Mouse (Mus musculus) heart, postnatal 14 days (tissue): ENCODE measurements around the gene Kctd7. TPM values are rescaled to one million over a fixed set of nuclear protein-coding genes. Genes with fewer than 3 reads are reported as not detected.

ENCODE experiments used
- DNase-seq, 2 experiments: peaks; one replicate each; pipeline ENCODE4 v3.0.0; 2021 to 2022
- intact Hi-C: fragments of 180-260 bp; cut with DNase I; formaldehyde crosslinking; loops from one replicate; pipeline ENCODE4 v1.15.1; 2025
- total RNA-seq, 2 experiments: library from RNA; stranded (reverse); gene quantifications; 2 replicates each; pipeline ENCODE4 v1.2.3; 2021

Gene Kctd7
- total RNA-seq, 2 experiments from 2014 or later = 1.6 to 3.4 TPM

- intact Hi-C loops = no loop called here
Observed at GRCm38 (mm10) chr5:130182541-130182821, 37.8 kb downstream of the Kctd7 start.

DNA sequence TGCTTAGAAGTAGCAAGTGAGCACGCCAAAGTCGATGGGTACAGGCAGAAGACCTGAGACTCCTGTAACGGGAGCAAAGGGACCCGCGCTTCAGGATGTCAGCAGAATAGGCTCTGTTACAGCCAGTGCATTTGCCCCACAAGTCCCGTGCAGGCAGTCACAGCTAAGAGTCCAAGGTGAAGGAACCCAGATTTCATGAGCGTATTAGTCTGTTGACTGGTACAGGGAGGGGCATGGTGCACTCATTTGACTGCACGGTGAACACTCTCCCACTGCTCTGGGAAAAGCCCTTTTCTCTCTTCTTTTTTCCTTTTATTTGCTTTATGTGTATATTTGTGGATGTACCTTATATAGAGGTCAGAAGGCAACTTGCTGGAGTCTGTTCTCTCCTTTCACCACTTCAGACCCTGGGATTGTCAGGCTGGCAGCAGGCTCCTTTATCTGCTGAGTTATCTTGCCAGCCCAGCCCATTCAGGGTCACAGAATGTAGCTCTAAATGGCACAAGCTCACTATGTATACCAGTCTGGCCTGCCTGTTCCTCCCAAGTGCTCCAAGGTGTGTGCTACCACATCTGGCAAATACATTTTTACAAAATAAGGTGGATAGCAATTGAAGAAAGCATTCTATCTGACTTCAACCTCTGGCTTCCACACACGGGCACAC, 39.7 kb downstream of the Kctd7 start:
- no peak for DNase-seq
- intact Hi-C loops = no loop called here

More at GRCm38 (mm10) chr5:130182541-130182821, 37.8 kb downstream of the Kctd7 start:
- DNase-seq = no peak

DNA sequence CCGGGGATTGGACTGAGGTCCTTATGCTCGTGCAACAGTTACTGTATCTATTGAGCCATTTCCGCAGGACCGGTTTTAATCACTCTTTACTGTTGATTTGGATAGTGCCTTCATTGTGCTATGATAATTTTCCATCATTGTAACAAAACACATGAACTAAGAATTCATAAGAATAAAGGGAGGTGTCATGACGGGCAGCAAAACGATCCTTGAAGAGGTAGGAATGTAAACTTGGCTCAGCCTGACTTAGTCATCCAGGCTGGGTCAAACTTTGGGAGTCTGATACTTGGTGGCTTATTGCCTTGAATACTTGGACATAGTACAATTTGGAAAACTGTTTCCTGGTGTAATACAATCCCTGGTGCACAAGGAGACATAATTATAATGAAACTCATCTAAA, 40.7 kb downstream of the Kctd7 start:
- DNase-seq = no peak
- intact Hi-C loops = no loop called here

DNA sequence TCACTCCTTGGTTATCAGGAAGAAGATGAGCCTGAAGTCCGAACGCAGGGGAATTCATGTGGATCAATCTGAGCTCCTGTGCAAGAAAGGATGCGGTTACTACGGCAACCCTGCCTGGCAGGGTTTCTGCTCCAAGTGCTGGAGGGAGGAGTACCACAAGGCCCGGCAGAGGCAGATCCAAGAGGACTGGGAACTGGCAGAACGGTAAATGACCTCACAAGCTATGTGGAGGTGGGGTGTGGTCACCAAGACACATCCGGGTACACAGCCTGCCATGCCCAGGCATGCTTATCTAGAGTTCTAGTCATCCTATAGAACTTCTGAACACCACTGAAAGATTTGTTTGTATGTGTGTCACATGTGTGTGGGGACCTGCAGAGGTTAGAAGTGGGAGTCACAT, 42.7 kb downstream of the Kctd7 start:
- DNase-seq = no peak
- intact Hi-C loops = no loop called here

DNA sequence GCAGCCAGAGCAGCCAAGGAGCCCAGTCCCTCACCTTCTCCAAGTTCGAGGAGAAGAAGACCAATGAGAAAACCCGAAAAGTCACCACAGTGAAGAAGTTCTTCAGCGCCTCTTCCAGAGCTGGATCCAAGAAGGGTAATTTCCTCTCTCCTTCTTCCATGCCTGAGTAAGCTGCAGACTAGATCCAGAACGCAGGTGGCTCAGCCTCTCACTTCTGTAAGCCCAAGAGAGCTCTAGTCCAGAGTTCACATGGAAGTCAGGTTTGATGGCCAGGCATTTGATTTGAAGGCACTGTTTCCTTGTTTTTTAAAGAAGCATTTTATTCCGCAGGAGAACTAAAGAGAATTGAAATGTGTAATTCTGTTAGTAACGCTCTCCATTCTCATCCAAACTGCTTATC, 46.2 kb downstream of the Kctd7 start:
- intact Hi-C loops = no loop called here
- no peak for DNase-seq

DNA sequence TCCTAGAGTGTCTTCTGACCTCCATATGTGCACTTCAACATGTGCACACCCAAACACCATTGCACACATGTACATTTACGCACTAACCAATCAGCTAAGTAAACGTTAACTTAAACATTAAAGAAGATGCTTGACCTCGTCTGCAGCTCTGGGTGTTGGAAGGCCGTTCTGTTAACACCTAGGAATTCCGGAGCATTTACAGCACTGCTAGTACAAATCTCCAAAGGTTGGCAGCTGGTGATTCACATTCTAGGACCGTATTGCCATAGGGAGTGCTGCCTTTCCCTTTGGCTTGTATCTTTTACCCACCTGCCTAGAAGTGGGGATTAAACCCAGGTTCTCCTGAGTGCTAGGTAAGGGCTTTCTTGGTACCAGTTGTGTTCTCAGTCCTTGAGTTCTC, 47.2 kb downstream of the Kctd7 start:
- intact Hi-C loops = no loop called here
- no peak for DNase-seq

DNA sequence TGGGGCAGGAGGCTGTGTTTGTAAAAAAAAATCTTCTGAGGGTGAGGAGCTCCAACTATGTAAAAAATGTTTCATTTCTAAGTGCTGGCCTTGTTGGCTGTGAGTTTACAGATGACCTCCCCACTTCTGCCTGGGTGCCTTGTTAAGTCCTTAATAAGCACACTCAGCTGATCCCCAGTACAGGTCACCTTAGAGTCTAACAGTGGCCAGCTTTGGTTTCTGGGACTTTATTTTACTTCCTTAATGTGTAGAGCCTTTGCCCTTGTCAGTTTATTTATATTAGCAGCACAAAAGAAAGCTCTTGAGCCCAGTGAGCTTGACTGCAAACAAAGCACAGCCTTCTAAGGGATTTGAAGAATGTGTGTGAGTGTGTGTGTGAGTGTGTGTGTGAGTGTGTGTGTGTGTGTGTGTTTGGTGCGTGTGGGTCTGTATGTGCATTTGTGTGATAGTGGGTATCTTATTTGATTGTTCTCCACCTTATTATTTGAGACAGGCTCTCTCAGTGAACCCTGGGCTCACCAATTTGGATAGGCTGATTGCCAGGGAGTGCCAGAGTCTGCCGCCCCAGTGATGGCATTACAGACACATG, 47.8 kb downstream of the Kctd7 start:
- no peak for DNase-seq
- intact Hi-C loops = no loop called here

- intact Hi-C loops = no loop called here
- no peak for DNase-seq
Observed at GRCm38 (mm10) chr5:130193760-130194159, 49.1 kb downstream of the Kctd7 start.

DNA sequence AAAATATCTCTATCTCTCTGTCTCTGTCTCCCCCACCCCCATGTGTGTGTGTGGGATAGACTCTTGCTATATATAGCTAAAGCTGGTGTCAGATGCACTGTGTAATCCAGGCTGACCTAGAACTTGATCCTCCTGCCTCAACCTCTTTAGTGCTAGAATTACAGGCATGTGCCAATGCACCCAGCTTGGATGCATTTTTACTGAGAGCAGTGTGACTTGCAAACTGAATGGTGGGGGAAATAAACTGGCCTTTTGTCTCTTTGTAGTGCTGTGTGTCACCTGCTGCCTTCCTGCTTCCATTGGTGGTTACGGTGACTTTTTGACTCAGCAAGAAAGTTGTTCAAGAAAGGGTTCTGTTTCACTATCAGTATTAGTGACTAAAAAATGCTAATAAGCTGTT, 51.6 kb downstream of the Kctd7 start:
- intact Hi-C loops = no loop called here
- no peak for DNase-seq

- intact Hi-C loops = no loop called here
- no peak for DNase-seq
Observed at GRCm38 (mm10) chr5:130197454-130197853, 52.8 kb downstream of the Kctd7 start.

DNA sequence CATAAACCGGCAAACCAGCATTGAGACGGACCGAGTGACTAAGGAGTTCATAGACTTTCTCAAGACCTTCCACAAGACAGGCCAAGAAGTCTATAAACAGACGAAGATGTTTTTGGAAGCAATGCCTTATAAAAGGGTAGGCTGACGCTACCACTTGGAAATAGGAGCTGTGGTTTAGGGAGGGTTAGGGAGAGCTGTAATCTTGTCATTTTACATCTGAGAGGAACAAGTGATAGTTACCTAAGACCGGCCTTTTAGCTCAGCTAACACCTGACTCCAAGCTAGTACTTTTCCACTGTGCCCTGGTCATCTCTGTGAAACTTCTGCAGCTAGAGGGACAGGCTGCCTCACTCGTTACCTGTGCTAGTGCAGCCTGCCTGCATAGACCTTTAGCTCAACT, 53.3 kb downstream of the Kctd7 start:
- no peak for DNase-seq
- intact Hi-C loops = no loop called here

GRCm38 (mm10) chr5:130200233-130201029, 55.8 kb downstream of the Kctd7 start:
- no peak for DNase-seq
- intact Hi-C loops = no loop called here

DNA sequence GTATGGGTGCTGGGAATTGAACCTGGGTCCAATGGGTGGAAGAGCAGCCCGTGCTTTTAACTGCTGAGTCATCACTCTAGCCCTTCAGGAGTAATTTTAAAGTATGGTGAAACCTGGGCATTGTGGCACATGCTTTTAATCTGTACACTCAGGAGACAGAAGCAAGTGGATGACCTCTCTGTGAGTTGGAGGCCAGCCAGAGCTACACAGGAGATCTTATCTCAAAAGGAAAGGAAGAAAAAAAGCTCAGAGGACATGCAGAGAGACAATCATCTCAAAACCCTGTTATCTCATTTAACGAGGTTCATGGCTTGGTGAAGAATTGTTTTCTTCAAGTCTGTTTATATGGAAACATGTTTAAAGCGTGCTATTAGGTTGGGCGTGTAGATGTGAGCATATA, 59.3 kb downstream of the Kctd7 start:
- DNase-seq = no peak
- intact Hi-C loops = no loop called here

DNA sequence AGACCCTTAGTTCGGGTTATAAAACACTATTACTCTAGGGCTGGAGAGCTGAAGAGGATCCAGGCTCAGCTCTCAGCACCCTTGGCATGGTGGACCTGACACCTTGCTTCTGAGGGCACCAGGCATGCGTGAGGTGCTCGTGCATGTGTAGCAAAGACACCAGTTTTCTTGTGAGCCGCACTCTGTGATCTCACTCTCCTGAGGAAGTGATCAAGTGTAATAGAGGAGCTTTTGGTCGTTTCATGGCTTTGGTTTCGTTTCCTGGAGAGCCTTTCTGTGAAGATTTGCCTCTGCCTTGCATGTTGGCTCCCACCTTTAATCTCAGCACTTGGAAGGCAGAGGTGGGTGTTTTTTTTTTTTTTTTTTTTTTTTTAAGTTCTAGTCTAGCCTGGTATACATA, 59.9 kb downstream of the Kctd7 start:
- intact Hi-C loops = no loop called here
- DNase-seq = no peak

Other genes with a start within 250 kb of the Kctd7 start
- gene Zbed5, start 249.1 kb upstream of the Kctd7 start, total RNA-seq = under 1 TPM; 0.60 to 0.68 TPM
- 10 to 100 TPM in 1 of 2 experiments, 1 to 10 TPM in 1; 8.5 to 15.3 TPM for gene Phkg1, start 246.3 kb upstream of the Kctd7 start, total RNA-seq
- gene Nupr1l, start 236.3 kb upstream of the Kctd7 start, total RNA-seq = under 1 TPM; 0.57 to 0.83 TPM
- gene Vkorc1l1, start 202.9 kb upstream of the Kctd7 start, total RNA-seq = 10 to 100 TPM; 14.6 to 15.9 TPM
- gene Gusb, start 141.8 kb upstream of the Kctd7 start, total RNA-seq = 10 to 100 TPM; 18.5 to 19.0 TPM
- 1 to 10 TPM; 6.8 to 7.7 TPM for gene Asl, start 115.6 kb upstream of the Kctd7 start, total RNA-seq
- 10 to 100 TPM; 11.4 to 11.9 TPM for gene Crcp, start 115.6 kb upstream of the Kctd7 start, total RNA-seq
- 10 to 100 TPM; 15.7 to 16.9 TPM for gene Tpst1, start 71.5 kb upstream of the Kctd7 start, total RNA-seq
- gene Rabgef1, start 26.9 kb downstream of the Kctd7 start, total RNA-seq = 10 to 100 TPM; 17.8 to 20.8 TPM
- gene Tmem248, start 72.2 kb downstream of the Kctd7 start, total RNA-seq = 10 to 100 TPM; 31.7 to 33.0 TPM
- gene Sbds, start 110.7 kb downstream of the Kctd7 start, total RNA-seq = 10 to 100 TPM; 39.9 to 45.4 TPM
- 1 to 10 TPM; 8.3 to 9.3 TPM for gene Tyw1, start 110.8 kb downstream of the Kctd7 start, total RNA-seq
- not detected for gene Caln1, start 224.6 kb downstream of the Kctd7 start, total RNA-seq
- not detected for gene A330070K13Rik, start 239.8 kb downstream of the Kctd7 start, total RNA-seq